8 mouse cellular contexts compared by ENCODE assay signal in the genomic region with DNA sequence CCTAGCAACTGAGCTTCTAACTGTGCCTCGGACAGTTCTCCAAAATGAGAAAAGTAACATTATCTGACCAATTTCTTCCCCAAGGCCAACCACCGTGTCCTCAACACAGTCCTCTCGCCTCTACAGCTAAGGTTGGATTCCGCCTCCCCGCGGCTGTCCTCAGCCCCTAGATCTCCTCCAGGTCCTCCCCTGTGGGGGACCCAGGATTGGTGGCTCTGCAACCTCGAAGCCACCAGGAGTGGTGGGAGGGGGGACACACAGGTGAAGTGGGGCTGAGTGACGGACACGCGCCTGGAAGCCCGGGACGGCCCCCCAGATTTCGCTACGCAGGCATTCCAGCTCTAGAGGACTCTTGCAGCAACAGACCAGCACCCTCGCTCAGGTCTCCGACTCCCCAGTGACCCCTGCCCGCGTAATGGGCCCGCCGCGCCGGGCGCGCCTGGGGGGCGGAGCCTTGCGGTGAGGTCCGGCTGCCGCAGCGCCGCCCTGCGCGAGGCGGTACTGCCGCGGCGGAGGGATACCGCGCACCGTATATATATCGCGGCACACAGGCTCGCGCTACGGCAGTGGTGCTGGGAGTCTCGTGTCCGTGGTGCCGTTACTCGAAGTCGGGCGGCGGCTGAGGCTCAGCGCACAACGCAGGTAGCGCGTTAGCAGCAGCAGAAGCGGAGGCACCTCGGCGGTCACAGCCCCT. TPM values are rescaled to one million over a fixed set of nuclear protein-coding genes. Genes with fewer than 3 reads are reported as not detected.
DNase-seq lines count a peak whose midpoint lies in the region; ATAC-seq lines count a peak whose summit lies in the region.

A gene (plus strand): TSS at position 469 of the 694 bp plus-strand sequence.

- H3K4me1 ChIP-seq in heart, embryonic 12.5 days (replicated peaks) = peaks cover 35% of the 10 kb centered on the region
- H3K4me1 ChIP-seq in kidney, embryonic 16.5 days (ENCODE audit: insufficient read depth, low read length) = peaks cover 24% of the 10 kb centered on the region
- H3K4me1 ChIP-seq in liver, embryonic 12.5 days = peaks cover 47% of the 10 kb centered on the region

- peak; percentile 86 for DNase-seq in brain, embryonic 18.5 days (ENCODE audit: low read depth, low spot score)
- DNase-seq in naive thymus-derived CD4-positive, alpha-beta T cell, adult 2 months (ENCODE audit: low read depth) = peak; percentile 95
- peak; percentile 97 for DNase-seq in splenic B cell, adult 2 months (ENCODE audit: low read depth, low spot score)

- peaks cover 19% of the 10 kb centered on the region for H3K36me3 ChIP-seq in heart, embryonic 12.5 days
- H3K36me3 ChIP-seq in kidney, embryonic 16.5 days (ENCODE audit: insufficient read depth, low read length) = peaks cover 14% of the 10 kb centered on the region
- H3K36me3 ChIP-seq in liver, embryonic 12.5 days = peaks cover 19% of the 10 kb centered on the region
- peaks cover 7% of the 10 kb centered on the region; the same call in 1 of the 2 replicates for H3K36me3 ChIP-seq in splenic B cell, adult 2 months (ENCODE audit: control insufficient read depth, insufficient read depth, low read length, poor library complexity, severe bottlenecking)

- peak within 1 kb of the TSS; percentile 85 for H3K27ac ChIP-seq in heart, embryonic 12.5 days (ENCODE audit: poor library complexity, severe bottlenecking)
- peak within 1 kb of the TSS; percentile 92 for H3K27ac ChIP-seq in kidney, embryonic 16.5 days (ENCODE audit: low read length)
- H3K27ac ChIP-seq in liver, embryonic 12.5 days = peak within 1 kb of the TSS; percentile 90

- H3K9me3 ChIP-seq in heart, embryonic 12.5 days (replicated peaks) = no peaks in the 10 kb centered on the region
- H3K9me3 ChIP-seq in kidney, embryonic 16.5 days (ENCODE audit: low read length) = no peaks in the 10 kb centered on the region
- no peaks in the 10 kb centered on the region for H3K9me3 ChIP-seq in liver, embryonic 12.5 days (replicated peaks)

- H3K9ac ChIP-seq in heart, embryonic 12.5 days = peak within 1 kb of the TSS; percentile 96
- peak within 1 kb of the TSS; percentile 87 for H3K9ac ChIP-seq in kidney, embryonic 16.5 days (replicated peaks; ENCODE audit: low read length)
- peak within 1 kb of the TSS; percentile 84 for H3K9ac ChIP-seq in liver, embryonic 12.5 days

- H3K27me3 ChIP-seq in heart, embryonic 12.5 days (replicated peaks) = no peaks in the 10 kb centered on the region
- no peaks in the 10 kb centered on the region for H3K27me3 ChIP-seq in kidney, embryonic 16.5 days (ENCODE audit: insufficient read depth, low read length)
- H3K27me3 ChIP-seq in liver, embryonic 12.5 days (replicated peaks) = no peaks in the 10 kb centered on the region; the same call in 1 of the 2 replicates
- no peaks in the 10 kb centered on the region for H3K27me3 ChIP-seq in splenic B cell, adult 2 months (ENCODE audit: control insufficient read depth, insufficient read depth, low read length, poor library complexity, severe bottlenecking)

- H3K4me3 ChIP-seq in heart, embryonic 12.5 days = peak within 1 kb of the TSS; percentile 87
- H3K4me3 ChIP-seq in kidney, embryonic 16.5 days (ENCODE audit: low read length) = peak within 1 kb of the TSS; percentile 87
- H3K4me3 ChIP-seq in liver, embryonic 12.5 days = peak within 1 kb of the TSS; percentile 92

- peak within 1 kb of the TSS; percentile 97 for H3K4me2 ChIP-seq in heart, embryonic 12.5 days
- H3K4me2 ChIP-seq in kidney, embryonic 16.5 days (replicated peaks; ENCODE audit: low read depth, low read length) = peak within 1 kb of the TSS; percentile 89
- H3K4me2 ChIP-seq in liver, embryonic 12.5 days = peak within 1 kb of the TSS; percentile 95

- whole genome bisulfite sequencing in heart, embryonic 12.5 days = under 1% methylated on average over 58 of the region's 58 CpGs
- WGBS in kidney, embryonic 16.5 days = under 1% methylated on average over 58 of the region's 58 CpGs
- under 1% methylated on average over 58 of the region's 58 CpGs for WGBS in liver, embryonic 12.5 days (ENCODE audit: insufficient replicate concordance)

- ATAC-seq in CD4-positive, CD25-positive, alpha-beta regulatory T cell, adult 4 months = peak; percentile 65
- ATAC-seq in erythroid progenitor cell, adult 5-6 weeks (replicated peaks; ENCODE audit: low FRiP score, poor library complexity, severe bottlenecking) = peak; percentile 73
- peak; percentile 89 for ATAC-seq in heart, embryonic 12.5 days (ENCODE audit: insufficient number of reproducible peaks, low FRiP score)
- peak; percentile 88 for ATAC-seq in kidney, embryonic 16.5 days (ENCODE audit: low FRiP score, low TSS enrichment)
- peak; percentile 78 for ATAC-seq in liver, embryonic 12.5 days

RNA-seq across cellular contexts. Expression of the gene that starts here (rescaled TPM):
- 1,000 to 10,000 TPM; 1,192 to 2,031 TPM for polyA plus RNA-seq in CD4-positive, CD25-positive, alpha-beta regulatory T cell, adult 4 months (2017; shearing (Covaris generic))
- total RNA-seq in erythroid progenitor cell, adult 5-6 weeks (2015; ENCODE audit: low replicate concordance) = 96.0 and 222 TPM in 2 replicates
- total RNA-seq in erythroid progenitor cell, adult 5-6 weeks (2017; ENCODE audit: low replicate concordance) = 92.8 and 101 TPM in 2 replicates
- polyA plus RNA-seq in heart, embryonic 12.5 days (2016; fragmentation: Nextera tagmentation; extraction: Ambion mirVana) = 849 and 887 TPM in 2 replicates
- polyA plus RNA-seq in kidney, embryonic 16.5 days (2015; fragmentation: Nextera tagmentation; extraction: Ambion mirVana) = 1,160 and 1,207 TPM in 2 replicates
- polyA plus RNA-seq in liver, embryonic 12.5 days (2016; fragmentation: Nextera tagmentation; extraction: Ambion mirVana) = 739 and 779 TPM in 2 replicates

Comparison
In these comparisons a context has a peak if more than half of its experiments do, and no peak if none do; other contexts are left out.
1. Peak in every context shown above with its lines: DNase-seq, ATAC-seq, H3K4me3 ChIP-seq and H3K27ac ChIP-seq.